Mouse (Mus musculus): ENCODE results near the gene Nlrp9c. TPM values are rescaled to one million over a fixed set of nuclear protein-coding genes. Genes with fewer than 3 reads are reported as not detected.

Nlrp9c gene
- not detected in 2 replicates for polyA plus RNA-seq (2015; fragmentation: Nextera tagmentation; extraction: Ambion mirVana)

GRCm38 (mm10) chr7:26403600-26403999 lies at the start of gene Nlrp9c:
Nlrp9c (minus strand) TSS chr7:26403700.

GRCm38 (mm10) chr7:26434813-26435212 lies 31.3 kb upstream of the Nlrp9c start, which contains the start of gene Nlrp4a:
Nlrp4a (plus strand) TSS chr7:26435113.

GRCm38 (mm10) chr7:26306926-26307325 lies 96.6 kb downstream of the Nlrp9c start, which contains the start of gene Cyp2a4:
Cyp2a4 (plus strand) TSS chr7:26307169.

Other genes with a start within 250 kb of the Nlrp9c start
- gene Cyp2b9, start 230.3 kb downstream of the Nlrp9c start, polyA plus RNA-seq (2015; fragmentation: Nextera tagmentation; extraction: Ambion mirVana): 0.36 and 0.68 TPM in 2 replicates
- gene Vmn1r184, start 143.4 kb downstream of the Nlrp9c start, polyA plus RNA-seq (2015; fragmentation: Nextera tagmentation; extraction: Ambion mirVana): not detected in 2 replicates
- gene Cyp2a4, start 96.5 kb downstream of the Nlrp9c start, polyA plus RNA-seq (2015; fragmentation: Nextera tagmentation; extraction: Ambion mirVana): 0.10 and 0.13 TPM in 2 replicates
- not detected in 2 replicates for gene Nlrp4a, start 31.4 kb upstream of the Nlrp9c start, polyA plus RNA-seq (2015; fragmentation: Nextera tagmentation; extraction: Ambion mirVana)
- gene Nlrp9a, start 131.3 kb upstream of the Nlrp9c start, polyA plus RNA-seq (2015; fragmentation: Nextera tagmentation; extraction: Ambion mirVana): not detected in 2 replicates
- not detected in 2 replicates for gene Vmn1r185, start 214.8 kb upstream of the Nlrp9c start, polyA plus RNA-seq (2015; fragmentation: Nextera tagmentation; extraction: Ambion mirVana)